Mouse (Mus musculus) thymus, adult 2 months (tissue): ENCODE results near the gene Abca4.

Experiments
- CTCF ChIP-seq: fragments of 200-500 bp; IDR thresholded peaks from 2 replicates; pipeline ENCODE4 v1.5.1; 2012; ENCODE audit warnings: mild to moderate bottlenecking, control low read depth, low read length, moderate library complexity, borderline replicate concordance; ENCODE audit not compliant: control insufficient read depth, poor library complexity, insufficient read depth; ENCODE audit errors: extremely low read depth
- POLR2A ChIP-seq: fragments of 200-500 bp; IDR thresholded peaks from 2 replicates; pipeline ENCODE4 v1.6.1; 2012; ENCODE audit warnings: mild to moderate bottlenecking, low read length, control low read depth, moderate library complexity; ENCODE audit not compliant: control insufficient read depth, poor library complexity, insufficient read depth; ENCODE audit errors: extremely low read depth

GRCm38 (mm10) chr3:122040522-122040921 is 3.7 kb upstream of the Abca4 start:
- TF ChIP-seq CTCF (no peak), POLR2A (no peak)
